Mouse (Mus musculus): Measurements from ENCODE around the gene 1700029H14Rik. TPM values are rescaled to one million over a fixed set of nuclear protein-coding genes. Genes with fewer than 3 reads are reported as not detected.

1700029H14Rik gene
- 0.17 TPM in 1 of 2 replicates, not detected in the other for total RNA-seq (2015)
- not detected in 2 replicates for total RNA-seq (2017)

DNA sequence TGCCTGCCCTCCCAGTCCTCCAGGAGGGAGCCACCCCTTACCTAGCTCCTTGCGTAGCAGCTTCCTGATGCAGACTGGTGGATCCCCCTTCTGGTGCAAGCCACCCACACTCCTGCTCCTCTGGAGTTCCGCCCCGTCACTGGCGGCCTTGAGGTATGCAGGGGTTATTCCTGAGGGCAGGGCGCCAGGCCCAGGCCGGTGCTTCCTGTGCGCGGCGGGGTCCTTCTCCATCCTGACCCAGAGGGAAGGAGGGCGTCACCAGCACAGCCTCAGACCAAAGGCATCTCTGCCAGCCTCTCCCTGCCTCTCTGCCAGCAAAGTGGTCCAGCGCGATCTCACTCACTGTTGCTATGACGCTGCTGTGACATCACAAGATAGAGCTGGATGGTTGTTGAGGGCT, at the start of gene 1700029H14Rik:
1700029H14Rik (minus strand) TSS at position 344 of the 400 bp plus-strand sequence.
- peak; percentile 73 for ATAC-seq (replicated peaks; ENCODE audit: poor library complexity)

- ATAC-seq (replicated peaks; ENCODE audit: poor library complexity), result no peak
Observed at GRCm38 (mm10) chr8:13611702-13612101, 49.4 kb upstream of the 1700029H14Rik start.

DNA sequence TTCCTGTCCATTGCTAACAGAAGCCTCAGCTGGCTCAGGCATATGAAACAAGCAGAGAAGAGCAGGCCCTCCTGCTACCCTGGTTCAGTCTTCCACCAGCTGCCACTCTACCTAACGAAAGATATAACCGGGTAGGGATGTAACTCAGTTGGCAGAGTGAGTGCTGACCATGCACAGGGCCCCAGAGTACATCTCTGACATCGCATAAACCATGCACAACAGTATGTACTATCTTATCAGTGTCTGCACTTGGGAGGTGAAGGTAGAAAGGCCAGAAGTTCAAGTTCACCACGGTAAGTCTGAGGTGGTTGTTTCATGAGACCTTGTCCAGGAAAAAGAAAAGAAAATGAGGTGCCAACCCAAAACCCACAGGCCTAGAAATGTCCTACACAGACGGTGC, 47.7 kb upstream of the 1700029H14Rik start:
- no peak for ATAC-seq (replicated peaks; ENCODE audit: poor library complexity)

DNA sequence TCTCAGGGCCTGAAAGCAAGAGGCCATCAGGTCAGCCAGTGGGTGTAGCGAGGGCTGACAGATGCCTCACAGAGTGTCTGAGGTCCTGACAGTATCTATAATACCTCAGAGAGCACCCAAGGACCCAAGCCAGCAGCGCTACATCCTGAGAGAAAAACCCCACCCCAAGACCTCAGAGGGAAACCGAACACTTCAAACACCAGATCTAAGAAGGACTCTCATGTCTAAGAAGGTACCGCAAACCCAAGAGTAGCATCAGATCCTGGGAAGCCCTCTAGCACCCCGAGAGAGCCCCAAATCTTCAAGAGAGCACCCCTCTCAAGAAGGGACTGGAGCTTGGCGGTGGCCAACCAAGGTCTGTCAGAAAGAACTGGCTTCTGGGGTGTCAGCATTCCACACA, 46.7 kb upstream of the 1700029H14Rik start:
- no peak for ATAC-seq (replicated peaks; ENCODE audit: poor library complexity)

DNA sequence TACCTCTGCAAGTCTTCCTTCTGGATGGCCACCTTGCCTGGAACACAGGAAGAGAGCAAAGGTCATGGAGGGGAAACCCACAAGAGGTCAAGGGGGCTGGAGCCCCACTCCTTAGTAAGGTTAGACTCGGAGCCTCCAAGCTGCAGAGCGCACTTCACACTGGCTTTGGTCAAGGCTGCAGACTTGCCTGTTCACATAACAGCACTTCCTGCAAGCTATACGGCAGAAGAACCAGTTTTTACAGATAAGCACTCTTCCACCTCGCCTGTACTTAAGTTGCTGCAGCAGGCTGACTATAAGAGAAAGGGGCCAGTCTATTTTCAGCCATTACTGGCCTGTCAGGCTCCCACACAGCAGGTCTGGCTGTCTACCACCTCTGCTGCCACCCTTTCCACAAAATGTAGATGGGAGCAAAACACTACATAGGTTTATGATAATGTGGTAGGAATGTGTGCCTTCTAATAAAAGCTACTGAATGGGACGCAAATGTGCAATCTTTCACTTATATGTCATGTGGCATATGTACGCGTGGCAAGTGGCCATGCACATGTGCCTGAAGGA, 43.7 kb upstream of the 1700029H14Rik start:
- 0 out of 2 replicates have a peak, but pooled peaks have one; percentile 15 for ATAC-seq (replicated peaks; ENCODE audit: poor library complexity)

- peak; percentile 57 for ATAC-seq (replicated peaks; ENCODE audit: poor library complexity)
Observed at GRCm38 (mm10) chr8:13602621-13603020, 40.4 kb upstream of the 1700029H14Rik start.

DNA sequence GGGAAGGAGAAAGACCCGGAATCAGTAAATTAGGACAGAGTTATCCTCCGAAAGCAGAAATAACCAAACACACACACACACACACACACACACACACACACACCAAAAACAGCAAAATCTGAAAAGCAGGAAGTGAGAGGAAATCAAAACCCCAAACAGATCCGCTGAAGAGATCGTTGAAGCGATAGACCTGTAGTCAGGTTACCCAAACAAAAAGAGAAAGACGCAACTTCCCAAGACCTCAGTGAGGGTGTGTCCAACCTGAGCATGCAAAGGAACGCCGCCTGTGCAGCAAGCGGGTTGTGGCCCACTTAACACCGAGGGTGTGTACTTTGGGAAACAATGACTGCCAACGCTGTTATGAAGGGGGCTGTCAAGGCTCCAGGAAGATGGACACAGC, 38.9 kb upstream of the 1700029H14Rik start:
- peak; percentile 55 for ATAC-seq (replicated peaks; ENCODE audit: poor library complexity)

DNA sequence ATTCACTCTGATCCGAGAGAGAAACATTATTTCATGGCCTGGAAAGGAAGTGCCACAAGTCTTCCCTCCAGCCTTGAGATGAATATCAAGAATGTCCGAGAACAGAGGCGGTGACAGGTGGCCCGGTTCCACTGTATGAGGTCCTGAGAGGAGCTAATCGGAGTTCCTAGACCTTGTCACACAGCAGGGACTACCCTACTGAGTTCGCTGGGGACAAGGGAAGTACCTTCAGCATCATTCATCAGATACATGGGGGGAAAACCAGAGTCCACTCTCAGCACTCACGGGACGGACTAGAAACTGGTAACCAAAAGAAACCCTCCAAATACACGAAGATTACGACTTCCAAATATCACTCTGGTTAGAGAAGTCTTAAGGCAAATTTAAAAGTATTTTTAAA, 38.5 kb upstream of the 1700029H14Rik start:
- no peak for ATAC-seq (replicated peaks; ENCODE audit: poor library complexity)

DNA sequence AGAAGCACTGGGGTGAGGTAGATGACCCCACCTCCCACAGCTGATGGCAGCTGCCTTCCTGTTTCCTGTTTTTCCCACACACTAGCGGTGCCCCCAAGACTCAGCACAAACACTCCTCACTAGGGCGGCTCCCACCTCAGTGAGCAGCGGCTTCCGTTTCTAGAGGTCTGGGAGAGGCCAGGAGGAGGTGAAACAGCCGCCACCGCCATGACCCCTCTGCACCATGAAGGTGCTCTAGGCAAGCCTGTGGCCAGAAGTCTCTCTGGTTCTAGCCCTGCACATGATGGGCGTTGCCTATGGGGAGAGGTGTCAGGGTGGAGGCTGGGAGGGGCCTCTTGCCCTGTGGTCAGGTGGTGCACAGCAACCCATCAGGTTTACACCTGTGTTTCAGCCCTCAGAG, 37.9 kb upstream of the 1700029H14Rik start:
- peak; percentile 66 for ATAC-seq (replicated peaks; ENCODE audit: poor library complexity)

DNA sequence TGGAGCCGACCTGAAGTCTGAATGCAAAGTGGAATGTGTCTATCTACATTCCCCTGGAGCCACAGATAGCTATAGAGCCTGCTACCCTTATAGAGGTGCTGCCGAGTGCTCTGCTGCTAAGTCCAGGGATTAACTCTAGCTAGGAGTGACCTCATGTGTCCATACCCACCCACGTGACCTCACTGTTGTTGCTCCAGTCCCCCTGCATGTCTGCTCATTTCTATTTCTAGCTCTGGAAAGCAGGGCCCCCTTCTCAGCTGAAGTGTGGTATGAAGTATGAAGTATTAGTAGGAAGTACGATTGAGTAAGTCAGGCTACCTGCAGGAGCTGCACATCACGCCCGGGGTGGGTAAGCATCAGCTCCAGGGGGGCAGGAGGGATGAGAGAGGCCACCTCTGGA, 35.5 kb upstream of the 1700029H14Rik start:
- no peak for ATAC-seq (replicated peaks; ENCODE audit: poor library complexity)

DNA sequence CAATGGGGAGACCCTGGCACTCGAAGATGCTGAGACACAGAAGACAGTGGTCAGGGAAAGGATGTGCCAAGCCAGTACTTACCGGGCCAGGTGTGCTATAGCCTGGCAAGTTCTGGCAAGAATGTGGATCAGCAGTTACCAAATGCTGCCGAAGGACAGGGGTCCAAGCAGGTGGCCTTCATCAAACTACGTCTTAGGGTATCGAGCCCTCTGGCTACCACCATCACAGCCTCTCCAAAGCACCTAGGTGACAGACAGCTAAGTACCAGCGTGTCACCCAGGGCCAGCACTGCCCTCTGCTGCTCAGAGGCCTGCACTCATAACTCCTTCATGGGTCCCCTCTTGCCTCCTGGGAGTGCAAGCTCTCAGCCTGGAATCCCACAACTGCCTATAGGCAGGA, 33.6 kb upstream of the 1700029H14Rik start:
- ATAC-seq (replicated peaks; ENCODE audit: poor library complexity), result no peak; the same call in 1 of the 2 replicates

- peak; percentile 94 for ATAC-seq (replicated peaks; ENCODE audit: poor library complexity)
Observed at GRCm38 (mm10) chr8:13594884-13595323, 32.6 kb upstream of the 1700029H14Rik start.

- no peak for ATAC-seq (replicated peaks; ENCODE audit: poor library complexity)
Observed at GRCm38 (mm10) chr8:13593340-13593739, 31.1 kb upstream of the 1700029H14Rik start.

DNA sequence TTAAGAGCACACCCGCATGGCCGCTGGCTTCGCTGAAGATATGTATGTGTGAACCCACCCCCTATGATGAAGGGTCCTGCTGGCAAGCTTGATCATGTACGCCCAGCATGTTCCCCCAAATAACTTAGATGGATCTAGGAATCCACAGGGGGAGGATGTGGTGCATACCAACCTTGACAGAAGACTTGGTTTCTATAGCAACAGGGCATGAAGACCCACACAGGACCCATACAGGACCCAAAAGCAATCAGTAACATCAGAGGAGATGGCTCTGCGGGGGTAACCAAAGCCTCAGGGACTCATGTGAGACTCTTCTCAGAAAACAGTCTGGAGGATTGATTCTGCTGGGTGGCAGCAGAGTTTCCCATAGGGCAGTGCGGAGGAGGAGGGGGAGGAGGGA, 29.0 kb upstream of the 1700029H14Rik start:
- ATAC-seq (replicated peaks; ENCODE audit: poor library complexity), result no peak

- no peak for ATAC-seq (replicated peaks; ENCODE audit: poor library complexity)
Observed at GRCm38 (mm10) chr8:13589071-13589470, 26.8 kb upstream of the 1700029H14Rik start.

- no peak for ATAC-seq (replicated peaks; ENCODE audit: poor library complexity)
Observed at GRCm38 (mm10) chr8:13584652-13585051, 22.4 kb upstream of the 1700029H14Rik start.

- no peak for ATAC-seq (replicated peaks; ENCODE audit: poor library complexity)
Observed at GRCm38 (mm10) chr8:13577869-13578268, 15.6 kb upstream of the 1700029H14Rik start.

DNA sequence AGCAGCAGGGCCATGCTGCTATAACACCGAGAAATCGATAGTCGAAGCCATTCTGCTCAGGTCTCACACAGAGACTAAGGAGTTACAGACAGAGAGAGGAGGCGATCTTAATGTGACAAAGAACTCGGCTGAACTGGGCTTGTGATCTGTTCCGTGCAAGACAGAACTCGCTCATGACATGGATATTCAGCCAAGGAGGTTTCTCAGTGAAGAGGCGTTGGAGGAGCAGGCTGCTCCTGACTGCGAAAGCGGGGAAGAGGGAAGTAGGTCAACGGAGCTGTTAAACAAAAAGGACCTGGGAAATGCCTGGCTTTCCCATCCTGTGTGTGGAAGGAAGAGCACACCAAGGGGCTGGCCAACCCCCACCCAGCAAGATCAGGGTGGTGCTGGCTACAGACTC, 9.7 kb upstream of the 1700029H14Rik start:
- ATAC-seq (replicated peaks; ENCODE audit: poor library complexity), result no peak

GRCm38 (mm10) chr8:13557526-13557925, 4.7 kb downstream of the 1700029H14Rik start:
- no peak for ATAC-seq (replicated peaks; ENCODE audit: poor library complexity)

- ATAC-seq (replicated peaks; ENCODE audit: poor library complexity), result no peak
Observed at GRCm38 (mm10) chr8:13551574-13551830, 10.8 kb downstream of the 1700029H14Rik start.

DNA sequence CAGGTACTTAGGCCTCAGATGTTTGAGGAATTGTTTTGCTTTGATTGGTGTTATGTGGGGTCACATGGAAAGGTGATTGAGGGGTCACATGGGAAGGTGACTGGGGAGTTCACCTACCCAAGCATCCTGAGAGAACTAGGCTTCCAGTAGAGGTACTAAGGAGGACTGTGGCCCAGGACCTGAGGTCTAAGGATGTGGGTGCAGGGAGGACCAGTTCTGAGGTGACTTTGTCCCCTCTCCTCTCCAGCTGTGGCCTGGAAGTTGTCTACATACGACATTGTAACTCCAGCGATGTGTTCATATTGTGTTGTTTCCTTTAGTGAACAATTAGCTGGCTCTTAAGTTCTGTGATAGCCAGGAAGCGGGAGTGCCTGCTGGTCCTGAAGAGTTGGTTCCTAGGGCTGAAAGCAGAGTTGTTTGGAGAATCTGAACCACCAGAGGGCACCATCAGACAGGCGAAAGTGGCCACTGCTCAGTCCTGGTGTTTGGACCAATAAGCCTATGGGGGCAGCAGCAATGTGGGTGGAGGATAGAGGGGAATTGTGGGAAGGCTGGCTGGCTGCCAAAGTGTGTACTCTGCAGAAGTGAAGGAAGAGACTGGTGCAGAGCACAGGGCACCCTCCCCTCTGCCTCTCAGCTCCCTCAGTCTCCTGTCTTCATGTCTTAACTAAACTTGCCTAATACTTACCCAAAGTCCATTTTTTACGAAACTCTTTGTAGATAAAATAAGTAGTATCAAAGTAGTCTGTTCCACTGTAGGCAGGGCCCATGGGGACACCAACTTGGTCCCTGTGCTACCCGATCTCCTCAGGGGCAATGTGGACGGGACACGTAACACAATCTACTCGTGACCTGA, 11.3 kb downstream of the 1700029H14Rik start:
- ATAC-seq (replicated peaks; ENCODE audit: poor library complexity), result peak; percentile 96

- ATAC-seq (replicated peaks; ENCODE audit: poor library complexity), result no peak
Observed at GRCm38 (mm10) chr8:13548831-13549230, 13.4 kb downstream of the 1700029H14Rik start.

All from megakaryocyte progenitor cell, adult 5-6 weeks (primary cell).